Mouse (Mus musculus) liver, adult 2 months (tissue): ENCODE results near the gene Trdn.

Experiments used
- CTCF ChIP-seq: fragments of 200-500 bp; IDR thresholded peaks from 2 replicates; pipeline ENCODE4 v1.5.1; 2011; ENCODE audit warnings: low read depth, low read length, control low read depth
- POLR2A ChIP-seq: fragments of 200-500 bp; IDR thresholded peaks from 2 replicates; pipeline ENCODE4 v1.6.1; 2011; ENCODE audit warnings: low read length, control low read depth; ENCODE audit not compliant: insufficient read depth; ENCODE audit errors: extremely low read depth

DNA sequence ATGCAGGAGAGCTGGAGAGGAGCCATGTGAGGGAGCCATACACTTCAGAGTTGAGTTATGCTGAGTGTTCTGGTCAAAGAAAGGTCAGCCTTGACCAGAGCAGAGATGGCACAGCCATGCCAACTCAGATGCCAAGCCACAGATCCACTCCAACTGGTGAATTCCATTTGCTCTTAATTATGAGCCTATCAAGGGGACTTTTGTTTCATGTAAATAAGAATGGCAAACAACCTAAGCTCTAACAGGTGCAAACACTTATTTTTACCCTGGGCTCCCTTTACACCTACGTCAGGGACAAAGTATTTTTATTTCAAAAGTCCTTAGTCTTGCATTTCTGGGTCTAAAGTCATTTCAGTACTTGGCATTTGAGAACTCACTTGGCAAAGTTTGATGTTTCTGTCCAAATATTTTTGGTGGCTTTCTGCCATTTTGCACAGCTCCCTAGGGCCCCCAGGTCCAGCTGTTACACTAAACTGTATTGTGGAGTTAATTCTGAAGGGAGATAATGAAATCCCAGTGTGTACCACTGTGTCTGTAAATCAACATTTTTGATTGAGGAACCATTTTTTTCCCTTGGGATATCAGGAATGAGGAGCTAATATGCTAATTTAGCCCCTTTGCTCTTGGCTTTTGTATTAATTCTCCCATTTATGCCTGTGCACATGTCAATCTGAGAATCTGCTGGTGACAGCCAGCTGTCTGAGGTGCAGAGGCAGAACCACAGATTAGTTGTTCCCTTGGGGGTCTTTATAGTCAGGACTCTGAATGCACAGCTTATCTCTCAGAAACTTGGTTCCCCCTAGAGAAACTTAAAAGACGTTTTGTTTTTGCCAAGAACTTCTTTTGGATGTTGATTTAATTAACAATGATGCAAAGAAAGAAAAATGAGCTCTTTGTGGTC, 99.6 kb downstream of the Trdn start:
- TF ChIP-seq CTCF (no peak), POLR2A (no peak)
